Mouse (Mus musculus) MEL (cell line): ENCODE results near the gene Vipr2. TPM values are rescaled to one million over a fixed set of nuclear protein-coding genes. Genes with fewer than 3 reads are reported as not detected.

Source experiments
- DNase-seq: peaks from one replicate; pipeline ENCODE4 v3.0.0; 2011; ENCODE audit warnings: low read depth, low spot score
- H3K27ac ChIP-seq: 2 replicates; pipeline ENCODE4 v1.5.1; 2012; ENCODE audit warnings: low read depth, mild to moderate bottlenecking, control low read depth, low read length, moderate library complexity; ENCODE audit not compliant: control insufficient read depth
- H3K27me3 ChIP-seq, 2 experiments: fragments of 150-350 bp in 1 of 2; sonication (generic) in 1 of 2; 2 replicates each; pipeline ENCODE4 v1.6.1; 2012; ENCODE audit warnings: low read length in 2 of 2, mild to moderate bottlenecking in 2 of 2, improper control_type of control experiment in 1 of 2, moderate library complexity in 1 of 2; ENCODE audit not compliant: insufficient read depth in 2 of 2, control insufficient read depth in 1 of 2
- H3K36me3 ChIP-seq, 2 experiments: 2 replicates each; pipeline ENCODE4 v1.6.1; 2012 to 2014; ENCODE audit warnings: low read length in 2 of 2, improper control_type of control experiment in 1 of 2, inconsistent platforms in 1 of 2, mild to moderate bottlenecking in 1 of 2; ENCODE audit not compliant: insufficient read depth in 2 of 2, control insufficient read depth in 1 of 2
- H3K4me1 ChIP-seq, 2 experiments: fragments of 150-350 bp in 1 of 2; sonication (generic) in 1 of 2; 2 replicates each; pipeline ENCODE4 v1.6.1; 2012; ENCODE audit warnings: low read length in 2 of 2, improper control_type of control experiment in 1 of 2, mild to moderate bottlenecking in 1 of 2; ENCODE audit not compliant: insufficient read depth in 2 of 2, control insufficient read depth in 1 of 2
- H3K4me3 ChIP-seq, 2 experiments: fragments of 150-350 bp in 1 of 2; sonication (generic) in 1 of 2; 2 replicates each; pipeline ENCODE4 v1.5.1; 2012; ENCODE audit warnings: low read depth in 2 of 2, low read length in 2 of 2, mild to moderate bottlenecking in 2 of 2, moderate library complexity in 2 of 2, control low read depth in 1 of 2, improper control_type of control experiment in 1 of 2; ENCODE audit not compliant: control insufficient read depth in 1 of 2, insufficient read depth in 1 of 2
- H3K79me2 ChIP-seq: 2 replicates; pipeline ENCODE4 v1.6.1; 2012; ENCODE audit warnings: mild to moderate bottlenecking, low read length, moderate library complexity; ENCODE audit not compliant: control insufficient read depth, poor library complexity, insufficient read depth
- H3K9ac ChIP-seq: 2 replicates; pipeline ENCODE4 v1.6.1; 2012; ENCODE audit warnings: low read depth, mild to moderate bottlenecking, control low read depth, low read length, moderate library complexity; ENCODE audit not compliant: control insufficient read depth, poor library complexity, severe bottlenecking
- H3K9me3 ChIP-seq: fragments of 150-350 bp; sonication (generic); replicated peaks from 2 replicates; pipeline ENCODE4 v1.6.1; 2012; ENCODE audit warnings: mild to moderate bottlenecking, low read length, improper control_type of control experiment, moderate library complexity; ENCODE audit not compliant: insufficient read depth
- BHLHE40 ChIP-seq: IDR thresholded peaks from 2 replicates; pipeline ENCODE4 v1.6.1; 2012; ENCODE audit warnings: low read depth, mild to moderate bottlenecking, inconsistent platforms, low read length, improper control_type of control experiment, borderline replicate concordance
- CHD1 ChIP-seq: IDR thresholded peaks from 2 replicates; pipeline ENCODE4 v1.6.1; 2012; ENCODE audit warnings: low read depth, mild to moderate bottlenecking, inconsistent platforms, low read length, improper control_type of control experiment
- CHD2 ChIP-seq: IDR thresholded peaks from 2 replicates; pipeline ENCODE4 v1.6.1; 2011; ENCODE audit warnings: low read length, improper control_type of control experiment
- CTCF ChIP-seq, 3 experiments: IDR thresholded peaks in 2 of 3; conservative IDR thresholded peaks in 1 of 3; 2 replicates each; pipeline ENCODE4 v1.5.1; 2011 to 2012; ENCODE audit warnings: low read length in 3 of 3, low read depth in 2 of 3, mild to moderate bottlenecking in 2 of 3, improper control_type of control experiment in 1 of 3, inconsistent platforms in 1 of 3, mixed read lengths in 1 of 3, moderate library complexity in 1 of 3; ENCODE audit not compliant: control insufficient read depth in 1 of 3, insufficient read depth in 1 of 3, poor library complexity in 1 of 3, severe bottlenecking in 1 of 3
- E2F4 ChIP-seq: IDR thresholded peaks from 2 replicates; pipeline ENCODE4 v1.6.1; 2011; ENCODE audit warnings: low read depth, low read length, improper control_type of control experiment, borderline replicate concordance
- GABPA ChIP-seq: IDR thresholded peaks from 2 replicates; pipeline ENCODE4 v1.6.1; 2012; ENCODE audit warnings: low read depth, mild to moderate bottlenecking, inconsistent platforms, low read length, improper control_type of control experiment, moderate library complexity
- GATA1 ChIP-seq: IDR thresholded peaks from 2 replicates; pipeline ENCODE4 v1.6.1; 2011; ENCODE audit warnings: low read depth, low read length, improper control_type of control experiment
- HCFC1 ChIP-seq: IDR thresholded peaks from 2 replicates; pipeline ENCODE4 v1.6.1; 2012; ENCODE audit warnings: low read depth, mild to moderate bottlenecking, inconsistent platforms, low read length, improper control_type of control experiment, moderate library complexity
- JUND ChIP-seq: IDR thresholded peaks from 2 replicates; pipeline ENCODE4 v1.6.1; 2011; ENCODE audit warnings: low read depth, mild to moderate bottlenecking, improper control_type of control experiment, low read length
- KAT2A ChIP-seq: conservative IDR thresholded peaks from 2 replicates; pipeline ENCODE4 v1.6.1; 2012; ENCODE audit warnings: low read depth, low read length, improper control_type of control experiment, inconsistent platforms
- MAX ChIP-seq: IDR thresholded peaks from 2 replicates; pipeline ENCODE4 v1.6.1; 2011; ENCODE audit warnings: low read length, improper control_type of control experiment
- MEF2A ChIP-seq: IDR thresholded peaks from 2 replicates; pipeline ENCODE4 v1.6.1; 2014; ENCODE audit warnings: low read depth, mild to moderate bottlenecking, inconsistent platforms, low read length, improper control_type of control experiment; ENCODE audit not compliant: poor library complexity, insufficient replicate concordance, severe bottlenecking; ENCODE audit errors: extremely low read depth
- MXI1 ChIP-seq: IDR thresholded peaks from 2 replicates; pipeline ENCODE4 v1.6.1; 2011; ENCODE audit warnings: mild to moderate bottlenecking, low read depth, low read length, improper control_type of control experiment
- MYC ChIP-seq: IDR thresholded peaks from 2 replicates; pipeline ENCODE4 v1.6.1; 2011; ENCODE audit warnings: low read depth, mild to moderate bottlenecking, low read length, improper control_type of control experiment, moderate library complexity
- NELFE ChIP-seq: IDR thresholded peaks from 2 replicates; pipeline ENCODE4 v1.6.1; 2011; ENCODE audit warnings: low read depth, low read length, improper control_type of control experiment
- POLR2A ChIP-seq, 2 experiments: IDR thresholded peaks; 2 replicates each; pipeline ENCODE4 v1.6.1; 2011 to 2012; ENCODE audit warnings: low read length in 2 of 2, mild to moderate bottlenecking in 2 of 2, control low read depth in 1 of 2, improper control_type of control experiment in 1 of 2, low read depth in 1 of 2, moderate library complexity in 1 of 2; ENCODE audit not compliant: control insufficient read depth in 1 of 2, insufficient read depth in 1 of 2, poor library complexity in 1 of 2
- POLR2AphosphoS2 ChIP-seq: IDR thresholded peaks from 2 replicates; pipeline ENCODE4 v1.6.1; 2011; ENCODE audit warnings: low read length, improper control_type of control experiment
- POLR2AphosphoS5 ChIP-seq: IDR thresholded peaks from 2 replicates; pipeline ENCODE4 v1.6.1; 2012; ENCODE audit warnings: low read depth, borderline replicate concordance, mild to moderate bottlenecking, inconsistent platforms, low read length, moderate library complexity, mixed read lengths
- SIN3A ChIP-seq: IDR thresholded peaks from 2 replicates; pipeline ENCODE4 v1.6.1; 2012; ENCODE audit warnings: low read length, improper control_type of control experiment, inconsistent platforms
- TAL1 ChIP-seq: IDR thresholded peaks from 2 replicates; pipeline ENCODE4 v1.6.1; 2012; ENCODE audit warnings: mild to moderate bottlenecking, inconsistent platforms, low read length, moderate library complexity, mixed read lengths
- TBP ChIP-seq: IDR thresholded peaks from 2 replicates; pipeline ENCODE4 v1.8.0; 2011; ENCODE audit warnings: low read depth, low read length, improper control_type of control experiment
- UBTF ChIP-seq: IDR thresholded peaks from 2 replicates; pipeline ENCODE4 v1.6.1; 2012; ENCODE audit warnings: low read depth, mild to moderate bottlenecking, inconsistent platforms, low read length, improper control_type of control experiment, moderate library complexity, borderline replicate concordance; ENCODE audit not compliant: insufficient read depth
- USF2 ChIP-seq, 2 experiments: IDR thresholded peaks; 2 replicates each; pipeline ENCODE4 v1.6.1; 2011 to 2012; ENCODE audit warnings: improper control_type of control experiment in 2 of 2, low read length in 2 of 2, borderline replicate concordance in 1 of 2, inconsistent platforms in 1 of 2, low read depth in 1 of 2, mild to moderate bottlenecking in 1 of 2; ENCODE audit not compliant: insufficient read depth in 1 of 2
- polyA plus RNA-seq, 2 experiments: library from polyadenylated mRNA; stranded (reverse) in 1 of 2; unstranded in 1 of 2; fragments of >175 nt in 1 of 2; fragments of >200 nt in 1 of 2; gene quantifications; 2 replicates each; pipeline versions ENCODE4 v1.2.1 to v1.2.4; 2012; ENCODE audit warnings: low replicate concordance in 2 of 2, low read depth in 1 of 2; ENCODE audit not compliant: insufficient read length in 2 of 2, insufficient read depth in 1 of 2, missing spikeins in 1 of 2
- total RNA-seq: library from RNA; depleted of rRNA; stranded (reverse); fragments of 300-350 nt; gene quantifications from 2 replicates; pipeline ENCODE4 v1.2.3, GENCODE M21; 2012

Vipr2 gene
- total and polyA plus RNA-seq, 3 experiments = not detected

- H3K4me3 ChIP-seq = no peak overlapping the region
- no peaks in the 10 kb centered on the region; the same call in 1 of the 2 replicates for H3K9me3 ChIP-seq
- H3K9ac ChIP-seq = no peak overlapping the region
- TF ChIP-seq HCFC1 (no peak), MEF2A (no peak), USF2 (IDR thresholded peaks at IDR 0.05; ENCODE audit: borderline replicate concordance in 1 of 2, insufficient read depth in 1 of 2, low read depth in 1 of 2, low read length in 2 of 2) (no peak), TAL1 (no peak), NELFE (no peak), CTCF (IDR thresholded peaks at IDR 0.05 in 2 of 3, conservative IDR thresholded peaks at IDR 0.05 in 1 of 3; ENCODE audit: control insufficient read depth in 1 of 3, insufficient read depth in 1 of 3, low read depth in 2 of 3, low read length in 3 of 3, poor library complexity in 1 of 3, severe bottlenecking in 1 of 3) (no peak), MXI1 (no peak), CHD2 (no peak)
- TF ChIP-seq, all 39 proteins: peak for 0
- no peak for DNase-seq
- Histone ChIP-seq H3K4me1 (no peaks in the 10 kb centered on the region), H3K27me3 (peaks cover 0 to 4% of the 10 kb centered on the region in 2 experiments; a peak in 2 of 4 replicates), H3K36me3 (no peaks in the 10 kb centered on the region), H3K27ac (no peak overlapping the region), H3K79me2 (no peaks in the 10 kb centered on the region)
These were observed 79.4 kb downstream of the Vipr2 start for GRCm38 (mm10) chr12:116156792-116157532.

- Histone ChIP-seq H3K27me3 (peaks cover 0 to 4% of the 10 kb centered on the region in 2 experiments; a peak in 2 of 4 replicates), H3K79me2 (no peaks in the 10 kb centered on the region), H3K27ac (no peak overlapping the region), H3K9me3 (no peaks in the 10 kb centered on the region; the same call in 1 of the 2 replicates), H3K4me3 (no peak overlapping the region), H3K9ac (no peak overlapping the region), H3K4me1 (no peaks in the 10 kb centered on the region), H3K36me3 (no peaks in the 10 kb centered on the region)
- DNase-seq = no peak
- TF ChIP-seq KAT2A = no peak
- TF ChIP-seq GATA1 = no peak
- no peak for TF ChIP-seq CHD2
- TF ChIP-seq UBTF = no peak
- TF ChIP-seq MYC = no peak
- TF ChIP-seq BHLHE40 = no peak
- TF ChIP-seq MAX = no peak
- TF ChIP-seq POLR2AphosphoS5 = no peak
- TF ChIP-seq E2F4 = no peak
- TF ChIP-seq JUND = no peak
- no peak for TF ChIP-seq POLR2A (IDR thresholded peaks at IDR 0.05; ENCODE audit: control insufficient read depth in 1 of 2, insufficient read depth in 1 of 2, low read depth in 1 of 2, low read length in 2 of 2, poor library complexity in 1 of 2)
- no peak for TF ChIP-seq TBP
- TF ChIP-seq POLR2AphosphoS2 = no peak
- TF ChIP-seq GABPA = no peak
- no peak for TF ChIP-seq NELFE
- TF ChIP-seq CHD1 = no peak
- no peak for TF ChIP-seq SIN3A
These were observed 81.7 kb downstream of the Vipr2 start for GRCm38 (mm10) chr12:116159223-116159622.
